Mouse (Mus musculus) lung, postnatal 0 days (tissue): ENCODE data around the gene Pced1b.

Experiments
- CTCF ChIP-seq: IDR thresholded peaks from 2 replicates; pipeline ENCODE4 v1.5.1; 2016; ENCODE audit warnings: antibody characterized with exemption, mild to moderate bottlenecking
- EP300 ChIP-seq: IDR thresholded peaks from 2 replicates; pipeline ENCODE4 v1.6.1; 2016; ENCODE audit warnings: antibody characterized with exemption, mild to moderate bottlenecking, control low read depth

- TF ChIP-seq CTCF (no peak), EP300 (no peak)
Measured at GRCm38 (mm10) chr15:97378061-97378460, 131.2 kb downstream of the Pced1b start.
